Mouse (Mus musculus): ENCODE measurements around the gene Igfbp1. TPM values are rescaled to one million over a fixed set of nuclear protein-coding genes. Genes with fewer than 3 reads are reported as not detected.

Igfbp1 gene
- total RNA-seq, 1 experiment from 2014 or later, result not detected

DNA sequence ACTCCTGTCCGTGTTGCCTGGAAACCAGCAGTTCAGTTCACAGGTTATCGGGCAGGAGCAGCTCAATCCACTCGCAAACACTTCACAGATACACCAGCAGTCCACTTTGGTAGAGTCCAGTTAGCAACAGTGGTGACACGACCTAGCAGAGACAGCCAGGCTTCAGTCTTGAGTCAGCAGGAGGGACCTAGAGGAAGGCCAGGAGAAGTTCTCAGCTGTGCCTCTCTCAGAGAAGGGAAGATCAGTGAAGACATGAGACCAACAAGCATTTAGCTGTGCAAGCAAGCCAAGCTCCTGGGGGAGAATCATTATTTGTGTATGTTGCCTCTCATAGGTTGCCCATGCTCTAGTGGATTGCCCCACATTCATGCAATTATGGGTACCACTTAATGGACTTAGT, 30.5 kb downstream of the Igfbp1 start:
- no peak for ATAC-seq (replicated peaks; ENCODE audit: low read depth, poor library complexity, severe bottlenecking)

- ATAC-seq (replicated peaks; ENCODE audit: low read depth, poor library complexity, severe bottlenecking), result no peak
These were observed 32.4 kb downstream of the Igfbp1 start for GRCm38 (mm10) chr11:7230000-7230399.

DNA sequence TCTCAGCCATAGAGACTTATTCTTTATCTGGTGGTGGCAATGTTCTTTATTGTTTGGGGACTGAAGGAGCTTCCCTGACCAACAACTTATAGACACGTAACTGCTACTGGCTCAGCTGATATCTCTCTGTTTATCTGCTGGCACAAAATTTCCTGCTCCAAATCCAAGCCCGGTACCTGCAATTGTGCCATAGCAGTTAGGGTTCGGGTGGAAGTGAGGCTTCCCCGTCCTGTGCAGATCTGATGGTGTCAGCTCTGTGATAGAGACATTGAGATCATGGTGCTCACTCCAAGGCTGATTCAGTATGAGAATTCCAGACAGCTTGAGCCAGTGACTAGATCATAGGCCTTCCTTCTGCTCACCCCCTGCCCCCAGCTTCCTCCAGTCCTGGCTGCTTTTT, 34.4 kb downstream of the Igfbp1 start:
- no peak for ATAC-seq (replicated peaks; ENCODE audit: low read depth, poor library complexity, severe bottlenecking)

- ATAC-seq (replicated peaks; ENCODE audit: low read depth, poor library complexity, severe bottlenecking), result no peak
These were observed 35.8 kb downstream of the Igfbp1 start for GRCm38 (mm10) chr11:7233333-7233732.

DNA sequence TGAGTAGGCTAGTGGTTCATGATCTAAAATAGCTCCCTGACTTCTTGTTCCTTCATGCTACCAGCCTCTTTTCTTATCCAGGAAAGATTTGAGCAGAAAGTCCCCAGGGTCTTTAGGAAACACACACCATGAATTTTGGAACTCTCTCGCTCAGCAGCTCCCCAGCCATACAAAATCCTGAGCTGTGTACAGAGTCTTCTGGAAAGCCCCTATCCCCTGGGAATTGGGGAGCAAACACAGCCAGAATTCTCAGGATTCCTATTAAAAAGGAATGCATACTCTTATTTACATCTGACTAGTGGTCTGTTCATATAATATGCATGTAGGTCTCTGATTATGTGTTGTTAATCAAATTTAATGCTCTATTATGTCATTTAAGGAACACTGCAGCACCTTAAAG, 36.9 kb downstream of the Igfbp1 start:
- ATAC-seq (replicated peaks; ENCODE audit: low read depth, poor library complexity, severe bottlenecking), result no peak

- no peak for ATAC-seq (replicated peaks; ENCODE audit: low read depth, poor library complexity, severe bottlenecking)
These were observed 37.5 kb downstream of the Igfbp1 start for GRCm38 (mm10) chr11:7234981-7235609.

DNA sequence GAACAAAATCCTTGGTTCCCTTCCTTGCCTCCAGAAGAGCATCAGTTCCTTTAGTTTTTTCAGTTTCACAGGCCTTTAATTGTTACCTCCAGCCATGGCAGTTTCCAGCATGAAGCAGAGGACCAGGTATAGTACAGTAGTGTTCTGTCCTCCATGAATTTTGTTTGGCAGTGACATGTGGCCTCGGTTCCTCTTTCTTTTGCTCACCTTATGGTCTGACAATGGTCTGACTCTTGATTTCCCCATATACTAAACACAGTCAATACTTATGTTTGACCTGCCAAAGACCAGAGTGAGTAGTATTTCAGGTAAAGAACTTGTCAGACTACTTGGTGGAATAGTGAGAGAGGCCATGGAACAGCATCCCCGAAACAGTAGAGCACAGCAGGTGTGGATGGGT, 39.2 kb downstream of the Igfbp1 start:
- no peak for ATAC-seq (replicated peaks; ENCODE audit: low read depth, poor library complexity, severe bottlenecking)

GRCm38 (mm10) chr11:7237712-7238111, 40.1 kb downstream of the Igfbp1 start:
- no peak for ATAC-seq (replicated peaks; ENCODE audit: low read depth, poor library complexity, severe bottlenecking)

GRCm38 (mm10) chr11:7238546-7238945, 41.0 kb downstream of the Igfbp1 start:
- ATAC-seq (replicated peaks; ENCODE audit: low read depth, poor library complexity, severe bottlenecking), result no peak

GRCm38 (mm10) chr11:7239041-7239740, 41.6 kb downstream of the Igfbp1 start:
- ATAC-seq (replicated peaks; ENCODE audit: low read depth, poor library complexity, severe bottlenecking), result no peak

DNA sequence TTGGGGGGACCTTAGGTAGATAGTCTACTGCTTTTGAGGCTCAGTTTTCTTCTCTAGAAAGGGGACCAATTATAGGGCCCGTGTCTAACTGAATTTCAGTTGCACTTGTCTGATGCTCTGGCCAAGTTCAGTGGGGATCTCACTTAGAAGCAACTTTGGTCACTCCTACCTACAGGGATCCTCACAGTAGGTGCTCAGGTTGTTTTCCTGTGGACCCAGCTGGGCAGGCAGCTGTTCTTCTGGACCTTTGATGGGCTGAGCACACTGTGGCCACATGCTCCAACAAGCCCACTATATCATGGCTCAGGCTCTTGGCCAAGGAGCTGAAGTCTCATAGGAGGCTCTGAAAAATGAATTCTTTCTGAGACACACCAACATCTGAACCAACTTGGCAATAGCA, 47.2 kb downstream of the Igfbp1 start:
- ATAC-seq (replicated peaks; ENCODE audit: low read depth, poor library complexity, severe bottlenecking), result no peak

DNA sequence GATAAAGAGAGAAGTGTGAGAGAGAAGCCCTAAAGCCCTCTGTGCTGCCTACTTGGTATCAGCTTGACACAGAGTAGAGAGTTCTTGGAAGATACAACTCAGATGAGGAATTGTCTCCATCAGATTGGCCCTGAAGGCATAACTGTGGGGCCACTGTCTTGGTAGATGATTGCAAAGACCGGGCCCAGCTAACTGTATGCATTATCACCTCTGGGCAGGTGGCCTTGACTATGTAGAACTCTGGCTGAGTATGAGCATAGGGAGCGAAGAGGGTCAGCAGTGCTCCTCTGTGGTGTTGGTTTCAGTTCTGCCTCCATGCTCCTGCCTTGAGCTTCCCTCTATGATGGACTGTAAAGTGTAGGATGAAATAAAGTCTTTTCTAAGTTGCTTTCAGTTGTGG, 52.8 kb downstream of the Igfbp1 start:
- ATAC-seq (replicated peaks; ENCODE audit: low read depth, poor library complexity, severe bottlenecking), result no peak

- no peak for ATAC-seq (replicated peaks; ENCODE audit: low read depth, poor library complexity, severe bottlenecking)
These were observed 53.3 kb downstream of the Igfbp1 start for GRCm38 (mm10) chr11:7250870-7251269.

Other genes with a start within 250 kb of the Igfbp1 start
- gene Adcy1, start 134.3 kb upstream of the Igfbp1 start, total RNA-seq (2017), result not detected in 2 replicates
- not detected in 2 replicates for gene Gm11985, start 9.2 kb upstream of the Igfbp1 start, total RNA-seq (2017)
- 0.09 TPM in 1 of 2 replicates, not detected in the other for gene Igfbp3, start 16.1 kb downstream of the Igfbp1 start, total RNA-seq (2017)